Mouse (Mus musculus): ENCODE results near the gene Ubac1.

- TF ChIP-seq CTCF (IDR thresholded peaks at IDR 0.05; ENCODE audit: borderline replicate concordance, insufficient read depth, low read depth, low read length), result no peak
- TF ChIP-seq POLR2A (IDR thresholded peaks at IDR 0.05; ENCODE audit: borderline replicate concordance, insufficient read depth, low read length), result no peak
Observed at GRCm38 (mm10) chr2:26062742-26063427, 41.3 kb upstream of the Ubac1 start.
